Mouse (Mus musculus): ENCODE data around the gene Rnf113a2.
A peak's percentile ranks its signal among the peaks of the same experiment; 100 is the strongest.

The Rnf113a2 gene

GRCm38 (mm10) chr12:84407874-84408818 is 8.8 kb upstream of the Rnf113a2 start:
- peak; percentile 35 for DNase-seq (ENCODE audit: low spot score)

- DNase-seq (ENCODE audit: low spot score): peak; percentile 90
Observed at GRCm38 (mm10) chr12:84408819-84409507, 8.0 kb upstream of the Rnf113a2 start, which contains the start of the genes Entpd5 and Bbof1. TSS of gene Entpd5 (minus strand) at chr12:84409029. TSS of gene Bbof1 (plus strand) at chr12:84409071.

DNA sequence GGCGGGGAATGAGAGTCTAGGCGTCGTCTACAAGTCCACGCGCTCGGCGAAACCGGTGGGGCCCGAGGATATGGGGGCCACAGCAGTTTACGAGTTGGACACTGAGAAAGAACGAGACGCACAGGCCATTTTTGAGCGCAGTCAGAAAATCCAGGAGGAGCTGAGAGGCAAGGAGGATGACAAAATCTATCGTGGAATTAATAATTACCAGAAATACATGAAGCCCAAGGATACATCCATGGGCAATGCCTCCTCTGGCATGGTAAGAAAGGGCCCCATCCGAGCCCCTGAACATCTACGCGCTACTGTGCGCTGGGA is 568 bp downstream of the Rnf113a2 start:
- no peak for DNase-seq (ENCODE audit: low spot score)

DNA sequence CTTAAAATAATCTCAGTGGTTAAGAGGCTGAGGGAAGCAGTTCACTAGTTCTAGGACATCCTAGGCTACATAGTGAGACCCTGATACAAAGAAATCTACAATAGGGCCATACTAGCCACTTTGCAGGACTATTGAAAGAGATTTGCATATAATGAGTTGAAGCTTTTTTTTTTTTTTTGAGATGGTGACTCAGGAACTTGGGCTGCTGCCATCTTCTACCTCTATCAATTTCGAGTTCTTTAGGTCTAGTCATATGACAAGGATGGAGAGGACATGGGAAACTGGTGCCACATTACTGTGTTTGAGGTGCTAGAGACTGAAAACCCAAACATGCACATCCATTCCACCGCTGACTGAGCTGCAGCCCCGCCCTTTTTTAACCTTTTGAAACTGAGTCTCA is 7.0 kb downstream of the Rnf113a2 start:
- no peak for DNase-seq (ENCODE audit: low spot score)

DNA sequence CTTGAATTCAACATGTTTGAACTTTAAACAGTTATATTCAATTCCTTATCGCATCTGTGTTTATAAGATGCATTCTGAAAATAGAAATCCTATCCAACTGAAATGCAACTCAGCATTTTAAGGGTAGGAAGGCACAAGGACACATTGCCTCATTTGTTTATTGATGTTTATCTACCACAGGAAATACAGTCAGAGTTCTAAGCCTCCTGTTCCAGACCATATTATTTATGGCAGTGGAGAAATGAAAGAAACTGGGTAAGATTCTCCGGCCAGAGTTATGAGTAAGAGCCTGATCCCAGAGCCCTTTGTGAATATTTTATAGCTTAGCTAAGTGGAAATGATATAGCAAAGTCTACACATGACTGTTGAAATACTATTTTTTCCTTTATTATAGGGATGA is 12.8 kb downstream of the Rnf113a2 start:
- no peak for DNase-seq (ENCODE audit: low spot score)

DNA sequence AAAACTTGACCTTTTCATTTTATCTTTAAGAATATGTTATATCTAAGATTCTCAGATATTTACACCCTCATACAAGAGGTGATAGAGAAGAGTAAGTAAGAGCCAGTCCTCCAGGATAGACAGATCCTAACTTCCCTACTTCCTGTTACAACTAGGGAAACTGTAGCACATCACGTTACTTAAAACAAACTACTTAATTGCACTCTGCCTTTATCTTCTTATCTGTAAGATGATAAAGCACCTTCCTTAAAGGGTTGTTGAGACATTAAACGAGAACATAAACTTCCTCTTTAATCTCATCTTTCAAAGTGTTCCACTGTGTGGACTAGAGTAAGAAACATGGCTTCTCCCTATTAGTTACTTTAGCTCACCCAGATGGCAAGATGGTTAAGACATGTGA is 21.7 kb downstream of the Rnf113a2 start:
- no peak for DNase-seq (ENCODE audit: low spot score)

DNA sequence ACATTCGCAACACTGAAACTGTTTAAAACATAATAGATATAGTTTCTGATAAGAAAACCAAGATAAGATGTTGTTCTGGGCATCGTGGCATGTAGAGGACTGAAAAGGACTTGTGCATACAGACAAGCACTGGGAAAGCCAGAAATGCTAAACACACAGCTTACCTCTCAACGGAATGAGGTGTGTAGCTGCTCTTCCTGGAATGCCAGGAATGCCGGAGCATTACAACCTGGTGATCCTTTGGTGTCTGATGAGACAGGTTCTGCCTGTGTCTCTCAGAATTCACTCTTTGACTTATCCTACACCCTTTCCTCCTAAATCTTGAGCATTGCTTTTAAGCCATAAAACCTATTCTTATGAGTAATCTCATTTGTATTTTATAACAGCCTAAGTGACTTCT is 25.5 kb downstream of the Rnf113a2 start:
- no peak for DNase-seq (ENCODE audit: low spot score)

DNA sequence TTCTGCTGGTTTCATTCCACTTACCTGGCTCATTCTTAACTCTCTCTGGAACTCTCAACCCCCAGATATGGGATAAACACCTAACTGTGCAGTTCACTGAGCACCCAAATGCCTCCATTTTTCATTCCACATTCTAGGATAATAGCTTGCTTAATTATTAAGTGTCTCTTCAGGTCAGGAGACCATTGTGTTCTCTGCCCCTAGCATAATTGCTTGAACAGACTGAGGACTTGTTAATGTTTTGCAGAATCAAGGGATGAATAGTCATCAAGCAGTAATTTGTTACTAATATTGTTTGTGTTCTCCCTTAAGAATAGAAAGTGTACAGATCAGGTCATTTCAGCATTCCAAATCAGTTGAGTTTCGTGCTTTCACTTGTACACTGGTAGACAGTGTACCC is 30.4 kb downstream of the Rnf113a2 start:
- DNase-seq (ENCODE audit: low spot score): no peak

DNA sequence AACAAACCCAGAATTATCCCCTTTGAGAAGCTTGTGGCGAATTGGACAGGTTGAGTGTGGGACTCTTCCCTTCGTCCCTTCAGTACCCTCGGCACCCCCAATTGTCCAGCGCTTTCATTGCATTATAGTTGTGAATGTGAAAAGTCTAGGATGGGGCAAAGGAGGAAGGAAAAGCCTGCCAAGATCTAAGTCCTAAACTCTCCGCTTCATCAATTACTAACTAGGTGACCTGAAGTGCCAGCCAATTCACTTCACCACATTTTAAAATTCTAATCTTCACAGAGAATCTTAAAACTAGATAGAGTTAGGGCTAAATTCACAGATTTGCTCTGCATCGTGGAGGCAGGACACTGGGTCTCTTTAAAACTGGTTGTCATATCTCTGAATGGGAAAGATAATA is 31.2 kb downstream of the Rnf113a2 start:
- DNase-seq (ENCODE audit: low spot score): no peak

GRCm38 (mm10) chr12:84449887-84450286 is 32.9 kb downstream of the Rnf113a2 start:
- DNase-seq (ENCODE audit: low spot score): no peak

- no peak for DNase-seq (ENCODE audit: low spot score)
Observed at GRCm38 (mm10) chr12:84450351-84450717, 33.3 kb downstream of the Rnf113a2 start.

GRCm38 (mm10) chr12:84450718-84451646 is 34.0 kb downstream of the Rnf113a2 start, which contains the start of the genes Aldh6a1 and Lin52:
TSS of gene Aldh6a1 (minus strand) at chr12:84451004.
TSS of gene Lin52 (plus strand) at chr12:84451422.
- DNase-seq (ENCODE audit: low spot score): peak; percentile 99

GRCm38 (mm10) chr12:84451801-84452200 is 34.8 kb downstream of the Rnf113a2 start:
- peak; percentile 57 for DNase-seq (ENCODE audit: low spot score)

GRCm38 (mm10) chr12:84456911-84457310 is 39.9 kb downstream of the Rnf113a2 start:
- no peak for DNase-seq (ENCODE audit: low spot score)

DNA sequence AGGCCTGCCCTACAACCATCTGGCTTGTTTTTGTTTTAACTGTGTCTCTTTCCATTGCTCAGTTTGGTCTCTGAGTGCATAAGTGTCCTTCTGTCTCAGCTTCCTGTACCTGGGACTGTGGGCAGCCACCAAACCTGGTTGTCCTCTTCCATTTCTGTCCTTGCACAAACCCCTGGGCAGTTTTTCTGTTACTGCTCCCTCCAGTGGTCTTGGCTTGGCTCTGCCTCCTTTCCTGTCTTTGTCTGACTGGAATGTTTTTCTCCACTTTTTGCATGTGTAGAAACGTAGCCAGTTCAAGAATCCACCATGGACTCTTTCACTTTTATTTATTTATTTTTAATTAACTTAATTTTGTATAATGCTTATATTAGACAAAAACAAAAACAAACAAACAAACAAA is 42.8 kb downstream of the Rnf113a2 start:
- no peak for DNase-seq (ENCODE audit: low spot score)

DNA sequence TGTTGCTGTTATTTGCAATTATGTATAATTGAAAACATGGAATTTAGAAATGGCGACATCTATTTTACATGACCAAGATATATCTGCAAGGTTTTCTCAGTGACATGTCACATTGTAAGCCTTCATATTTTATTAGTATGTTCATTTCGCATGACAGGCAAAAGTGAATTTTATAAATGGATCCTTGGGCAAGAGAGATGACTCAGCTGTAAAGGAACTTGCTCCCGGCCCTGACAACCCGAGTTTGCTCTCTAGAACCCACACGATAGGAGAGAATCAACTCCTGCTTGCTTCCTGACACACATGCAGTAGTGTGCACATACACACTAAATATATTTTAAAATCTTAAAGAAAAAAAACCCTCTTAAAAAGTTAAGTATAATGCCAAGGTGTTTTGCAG is 44.4 kb downstream of the Rnf113a2 start:
- no peak for DNase-seq (ENCODE audit: low spot score)

DNA sequence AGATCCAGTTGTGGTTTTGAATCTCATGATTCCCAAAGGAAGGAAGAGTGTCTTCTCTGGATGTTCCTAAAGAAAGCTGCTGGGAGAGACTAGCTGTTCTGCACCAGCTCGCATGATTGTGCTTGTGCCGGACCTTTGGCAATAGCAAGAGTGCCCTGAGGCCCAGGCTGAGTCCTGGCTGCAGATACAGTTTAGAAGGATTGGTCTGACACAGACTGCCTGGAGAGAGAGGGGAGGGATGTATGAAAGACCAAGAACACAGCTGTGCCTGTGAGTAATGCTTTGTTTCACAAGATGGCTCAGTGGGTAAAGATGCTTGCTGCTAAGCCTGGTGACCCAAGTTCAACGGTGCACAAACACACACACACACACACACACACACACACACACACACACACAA is 45.9 kb downstream of the Rnf113a2 start:
- no peak for DNase-seq (ENCODE audit: low spot score)

All from testis, postnatal 14 days (tissue).